Mouse (Mus musculus) heart, embryonic 10.5 days (tissue): ENCODE data around the gene Pdk4. TPM values are rescaled to one million over a fixed set of nuclear protein-coding genes. Genes with fewer than 3 reads are reported as not detected.

Experiments
- DNase-seq: peaks from one replicate; pipeline ENCODE4 v3.0.0-alpha.2; 2017; ENCODE audit warnings: low spot score
- H3K27ac ChIP-seq: fragments of 300-500 bp; sonication (generic); 2 replicates; pipeline ENCODE4 v1.5.1; 2016; ENCODE audit warnings: mild to moderate bottlenecking
- H3K27me3 ChIP-seq: fragments of 300-500 bp; sonication (generic); 2 replicates; pipeline ENCODE4 v1.6.1; 2016; ENCODE audit warnings: mild to moderate bottlenecking; ENCODE audit not compliant: poor library complexity, insufficient read depth, severe bottlenecking
- H3K36me3 ChIP-seq: fragments of 300-500 bp; sonication (generic); 2 replicates; pipeline ENCODE4 v1.6.1; 2016; ENCODE audit warnings: mild to moderate bottlenecking, moderate library complexity
- H3K4me1 ChIP-seq: fragments of 300-500 bp; sonication (generic); 2 replicates; pipeline ENCODE4 v1.6.1; 2016; ENCODE audit warnings: mild to moderate bottlenecking
- H3K4me3 ChIP-seq: fragments of 300-500 bp; sonication (generic); 2 replicates; pipeline ENCODE4 v1.5.1; 2016; ENCODE audit warnings: mild to moderate bottlenecking, moderate library complexity
- H3K9me3 ChIP-seq: fragments of 300-500 bp; sonication (generic); 2 replicates; pipeline ENCODE4 v1.6.1; 2016; ENCODE audit warnings: mild to moderate bottlenecking, moderate library complexity
- WGBS: fragments of 180-500 bp; shearing (Covaris S2); methylation state at CpG from one replicate; pipeline ENCODE4 v1.1.7; 2016; 5-methylcytosine and 5-hydroxymethylcytosine counted together
- polyA plus RNA-seq: library from polyadenylated mRNA; unstranded; fragments of >200 nt; fragmentation: Nextera tagmentation; extraction: Ambion mirVana; gene quantifications from 2 replicates; pipeline ENCODE4 v1.2.1, GENCODE M21; 2016

Pdk4 gene
- polyA plus RNA-seq, 1 experiment from 2014 or later, result 7.7 TPM

GRCm38 (mm10) chr6:5442316-5443085 lies 53.6 kb downstream of the Pdk4 start:
- H3K36me3 ChIP-seq, result no peaks in the 10 kb centered on the region
- 3% methylated on average over 14 of the region's 14 CpGs for WGBS
- peak overlapping the region; percentile 27 for H3K4me3 ChIP-seq
- DNase-seq, result peak; percentile 93
- H3K27me3 ChIP-seq, result no peaks in the 10 kb centered on the region
- H3K4me1 ChIP-seq, result peaks cover 18% of the 10 kb centered on the region
- H3K9me3 ChIP-seq, result no peaks in the 10 kb centered on the region
- H3K27ac ChIP-seq, result peak overlapping the region; percentile 67

GRCm38 (mm10) chr6:5441221-5441620 lies 54.9 kb downstream of the Pdk4 start:
- no peak for DNase-seq
- H3K4me3 ChIP-seq, result no peak overlapping the region
- 80% methylated on average over 6 of the region's 6 CpGs for WGBS
- H3K36me3 ChIP-seq, result no peaks in the 10 kb centered on the region
- no peaks in the 10 kb centered on the region for H3K9me3 ChIP-seq
- no peak overlapping the region; the same call in 1 of the 2 replicates for H3K27ac ChIP-seq
- peaks cover 4% of the 10 kb centered on the region; the same call in 1 of the 2 replicates for H3K27me3 ChIP-seq
- peaks cover 18% of the 10 kb centered on the region for H3K4me1 ChIP-seq

- Histone ChIP-seq H3K27ac (no peak overlapping the region), H3K4me1 (peaks cover 7% of the 10 kb centered on the region; the same call in 1 of the 2 replicates), H3K27me3 (peaks cover 4% of the 10 kb centered on the region; the same call in 1 of the 2 replicates), H3K36me3 (no peaks in the 10 kb centered on the region), H3K9me3 (no peaks in the 10 kb centered on the region), H3K4me3 (no peak overlapping the region)
- no peak for DNase-seq
- 50% methylated on average over 4 of the region's 4 CpGs for WGBS
Measured at GRCm38 (mm10) chr6:5437757-5438156, 58.4 kb downstream of the Pdk4 start.

GRCm38 (mm10) chr6:5433887-5434286 lies 62.2 kb downstream of the Pdk4 start:
- Histone ChIP-seq H3K27me3 (peaks cover 4% of the 10 kb centered on the region; the same call in 1 of the 2 replicates), H3K4me3 (no peak overlapping the region), H3K36me3 (peaks cover 9% of the 10 kb centered on the region), H3K4me1 (no peaks in the 10 kb centered on the region), H3K27ac (no peak overlapping the region), H3K9me3 (no peaks in the 10 kb centered on the region)
- DNase-seq, result no peak
- WGBS, result 77% methylated on average over 2 of the region's 2 CpGs

Other genes with a start within 250 kb of the Pdk4 start
- gene Pon3, start 240.0 kb downstream of the Pdk4 start, polyA plus RNA-seq, result 24.6 and 31.8 TPM in 2 replicates
- 36.8 and 37.9 TPM in 2 replicates for gene Pon2, start 197.9 kb downstream of the Pdk4 start, polyA plus RNA-seq
- gene Asb4, start 112.9 kb downstream of the Pdk4 start, polyA plus RNA-seq, result 60.7 and 132 TPM in 2 replicates
- 1.9 and 3.9 TPM in 2 replicates for gene Dync1i1, start 229.3 kb upstream of the Pdk4 start, polyA plus RNA-seq